Mouse (Mus musculus): ENCODE results near the gene Slc35e3.

DNA sequence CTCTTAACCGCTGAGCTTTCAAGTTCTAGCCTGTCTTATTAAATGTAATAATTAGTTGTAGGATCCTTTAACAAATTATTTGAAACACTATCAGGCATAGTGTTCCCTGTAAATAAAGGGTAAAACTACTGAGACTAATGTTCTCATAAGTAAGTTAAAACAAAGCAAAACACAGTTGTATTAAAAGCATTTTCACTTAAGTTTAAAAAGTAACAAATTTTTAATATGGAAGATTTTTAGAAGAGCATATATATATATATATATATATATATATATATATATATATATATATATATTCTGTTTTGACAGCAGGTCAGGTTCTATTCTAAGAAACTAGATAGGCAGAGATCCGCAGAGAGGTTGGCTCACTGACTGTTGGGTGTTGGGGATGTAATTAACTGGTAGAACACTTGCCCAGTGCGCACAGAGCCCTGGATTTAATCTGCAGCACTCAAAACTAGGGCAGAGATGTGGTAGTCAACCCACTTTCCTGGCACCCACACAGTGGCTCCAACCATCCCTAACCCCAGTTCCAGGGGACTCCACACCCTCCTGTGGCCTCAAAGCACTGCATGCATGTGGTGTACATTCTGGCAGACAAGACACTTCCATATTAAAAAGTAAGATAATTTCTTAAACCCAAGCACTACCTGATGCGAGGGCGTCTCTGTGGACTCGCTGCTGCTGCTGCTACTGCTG lies 51.8 kb downstream of the Slc35e3 start:
- no peak for TF ChIP-seq CTCF (IDR thresholded peaks at IDR 0.05; ENCODE audit: control insufficient read depth, insufficient read depth, insufficient read length)
- TF ChIP-seq CEBPB (IDR thresholded peaks at IDR 0.05; ENCODE audit: low read depth), result no peak
- TF ChIP-seq MYOD1 (IDR thresholded peaks at IDR 0.05; ENCODE audit: control insufficient read depth, insufficient read length, low read depth), result no peak
- TF ChIP-seq MYOG (IDR thresholded peaks at IDR 0.05; ENCODE audit: control insufficient read depth, extremely low read depth, insufficient read length), result no peak
- TF ChIP-seq USF1 (IDR thresholded peaks at IDR 0.05; ENCODE audit: low read depth), result no peak
